Mouse (Mus musculus) adrenal gland, postnatal 10 days (tissue): ENCODE data around the gene Rnf214. TPM values are rescaled to one million over a fixed set of nuclear protein-coding genes. Genes with fewer than 3 reads are reported as not detected.

ENCODE experiments used
- DNase-seq: peaks from one replicate; pipeline ENCODE4 v3.0.0; 2021; ENCODE audit warnings: mixed read lengths
- total RNA-seq, 2 experiments: library from RNA; stranded (reverse); gene quantifications; 2 replicates each; pipeline ENCODE4 v1.2.3; 2021

Rnf214 gene
- total RNA-seq, 2 experiments from 2014 or later, result 37.4 to 42.3 TPM

DNA sequence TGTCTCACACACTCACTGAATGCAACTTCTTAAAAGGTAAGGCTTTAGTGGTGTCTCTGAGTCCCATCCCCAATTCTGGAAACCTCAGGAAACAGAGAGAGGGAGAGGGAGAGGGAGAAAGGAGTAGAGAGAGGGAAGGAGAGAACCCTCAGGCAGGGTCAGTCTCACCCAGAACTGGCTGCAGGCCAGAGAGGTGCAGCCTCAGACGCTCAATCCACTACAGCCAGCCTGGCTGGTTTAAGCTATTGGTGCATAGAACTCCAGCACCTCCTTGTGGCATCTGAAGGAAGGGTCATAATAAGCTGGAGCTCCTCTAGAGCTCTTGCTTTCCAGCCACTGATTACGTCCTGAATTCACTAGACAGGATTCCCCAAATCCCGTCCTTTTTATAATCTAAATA, 30.2 kb upstream of the Rnf214 start:
- peak; percentile 78 for DNase-seq

DNA sequence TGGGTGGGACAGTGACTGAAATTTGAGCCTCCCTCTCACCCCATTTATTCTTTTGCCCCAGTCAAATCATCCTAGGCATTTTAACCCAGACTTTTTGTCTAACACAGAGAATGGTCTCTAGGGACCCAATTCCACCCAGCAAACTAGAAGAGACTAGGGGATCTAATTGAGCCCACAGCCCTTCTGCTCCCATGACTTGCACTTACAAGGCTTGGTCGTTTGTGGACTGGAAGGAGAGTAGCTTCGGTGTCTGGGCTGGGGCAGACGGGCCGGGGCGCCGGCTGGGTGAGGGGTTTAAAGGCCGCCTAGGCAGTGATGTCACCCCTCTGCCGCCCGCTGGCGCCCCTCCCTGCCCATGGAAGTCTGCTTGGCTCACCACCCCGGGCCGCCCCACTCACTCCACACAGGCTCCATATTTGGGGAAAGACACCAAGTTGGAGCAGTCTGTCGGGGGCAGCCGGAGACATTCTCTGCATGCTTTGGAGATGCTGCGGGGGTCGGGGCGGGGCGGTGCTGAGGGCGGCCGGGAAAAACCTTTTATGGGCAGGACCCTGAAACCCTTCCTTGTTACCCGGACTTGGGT, 29.0 kb upstream of the Rnf214 start, which contains the start of gene Tagln:
Tagln (minus strand) TSS at position 431 of the 583 bp plus-strand sequence.
- no peak for DNase-seq

DNA sequence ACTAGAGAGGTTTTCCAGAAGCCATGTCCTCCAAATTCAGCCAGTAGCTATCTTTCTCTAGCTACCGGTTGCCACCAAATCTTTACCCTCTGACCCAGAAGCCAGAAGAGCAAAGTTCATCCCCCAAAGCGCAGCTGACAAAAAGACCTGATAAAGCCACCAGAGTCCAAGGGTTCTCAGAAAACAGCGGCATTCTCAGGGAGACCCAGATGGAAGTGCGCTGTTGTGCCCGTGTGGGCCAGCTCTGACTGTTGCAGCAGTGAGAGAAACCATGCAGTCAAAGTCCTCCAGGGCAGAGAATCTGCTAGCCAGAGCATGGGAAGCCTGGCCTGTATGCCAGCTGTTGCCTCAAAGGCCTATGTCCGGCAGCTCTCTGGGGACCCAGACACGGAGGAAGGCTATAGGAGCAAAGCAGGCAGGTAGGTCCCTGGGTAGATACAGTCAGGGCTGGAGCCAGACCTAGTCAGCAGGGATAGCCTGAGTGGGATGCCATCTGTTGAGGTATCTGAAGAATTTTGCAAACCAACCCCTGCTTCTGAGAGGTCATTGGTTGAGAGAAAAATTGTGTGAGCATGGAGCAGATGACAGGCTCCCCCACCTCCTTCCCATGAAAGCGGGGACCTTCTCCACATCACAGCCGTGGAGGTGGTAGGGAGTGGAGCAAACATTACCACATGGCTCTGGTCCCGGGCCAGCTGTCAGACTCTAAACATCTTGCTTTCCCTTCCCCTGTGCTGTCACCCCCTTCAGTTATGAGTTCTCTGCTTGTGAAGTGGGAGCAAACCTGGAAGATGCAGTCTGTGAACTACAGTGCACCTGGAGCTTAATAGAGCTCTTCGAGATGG, 26.1 kb upstream of the Rnf214 start:
- DNase-seq, result no peak

DNA sequence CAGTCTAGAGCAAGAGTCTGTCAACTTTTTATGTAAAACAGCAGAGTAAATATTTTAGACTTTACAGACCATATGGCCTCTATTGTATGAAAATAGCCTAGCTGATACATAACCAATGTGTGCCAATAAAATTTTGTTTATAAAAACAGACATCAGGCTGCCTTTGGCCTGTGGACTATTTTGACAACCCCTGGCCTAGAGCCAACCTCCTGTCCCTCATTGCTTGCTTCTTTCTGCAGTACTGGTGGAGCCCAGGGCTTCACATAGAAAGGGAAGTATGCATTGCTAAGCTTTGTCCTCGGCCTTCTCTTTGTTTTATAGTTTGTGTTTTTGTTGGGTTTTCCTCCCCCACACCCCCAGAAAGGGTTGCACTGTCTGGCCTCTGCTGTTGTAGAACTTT, 25.2 kb upstream of the Rnf214 start:
- DNase-seq, result peak; percentile 52

DNA sequence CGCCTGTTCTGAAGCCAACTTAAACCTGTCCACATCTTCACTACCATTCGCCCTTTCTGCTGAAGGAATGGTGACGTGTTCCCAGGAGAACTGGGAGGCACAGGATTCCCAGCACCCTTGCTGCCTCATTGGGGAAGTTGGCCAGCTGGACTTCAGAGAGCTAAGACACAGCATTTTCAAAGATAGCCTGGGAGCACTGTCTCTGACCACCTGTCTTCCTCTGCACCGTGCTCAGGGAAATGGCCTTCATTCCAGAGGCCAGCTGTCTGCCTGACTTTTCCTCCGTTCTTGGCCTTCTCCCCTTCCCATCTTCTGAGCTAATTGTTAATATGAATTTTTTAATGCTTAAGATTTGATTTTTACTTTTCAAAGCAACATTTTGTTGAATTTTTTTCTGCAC, 22.6 kb upstream of the Rnf214 start:
- DNase-seq, result no peak

DNA sequence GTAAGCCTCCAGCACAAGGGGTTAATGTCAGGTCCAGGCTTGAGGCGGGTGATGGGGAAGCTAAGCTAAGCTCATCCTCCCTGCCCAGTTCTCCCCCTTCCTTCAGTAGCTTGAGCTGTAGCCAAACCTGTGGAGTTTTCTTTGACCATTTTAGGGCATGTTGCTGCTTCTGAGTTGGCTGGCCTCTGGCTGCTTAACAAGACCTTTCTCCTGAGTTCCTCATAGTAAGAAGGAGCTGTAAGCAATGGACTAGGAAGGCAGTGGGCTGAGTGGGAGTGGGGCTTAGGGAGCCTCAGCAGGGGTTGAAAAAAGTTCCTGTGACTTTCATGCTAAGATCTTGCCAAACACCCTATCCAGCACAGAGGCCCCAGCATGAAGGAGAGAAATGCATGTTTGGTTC, 13.2 kb upstream of the Rnf214 start:
- DNase-seq, result no peak

DNA sequence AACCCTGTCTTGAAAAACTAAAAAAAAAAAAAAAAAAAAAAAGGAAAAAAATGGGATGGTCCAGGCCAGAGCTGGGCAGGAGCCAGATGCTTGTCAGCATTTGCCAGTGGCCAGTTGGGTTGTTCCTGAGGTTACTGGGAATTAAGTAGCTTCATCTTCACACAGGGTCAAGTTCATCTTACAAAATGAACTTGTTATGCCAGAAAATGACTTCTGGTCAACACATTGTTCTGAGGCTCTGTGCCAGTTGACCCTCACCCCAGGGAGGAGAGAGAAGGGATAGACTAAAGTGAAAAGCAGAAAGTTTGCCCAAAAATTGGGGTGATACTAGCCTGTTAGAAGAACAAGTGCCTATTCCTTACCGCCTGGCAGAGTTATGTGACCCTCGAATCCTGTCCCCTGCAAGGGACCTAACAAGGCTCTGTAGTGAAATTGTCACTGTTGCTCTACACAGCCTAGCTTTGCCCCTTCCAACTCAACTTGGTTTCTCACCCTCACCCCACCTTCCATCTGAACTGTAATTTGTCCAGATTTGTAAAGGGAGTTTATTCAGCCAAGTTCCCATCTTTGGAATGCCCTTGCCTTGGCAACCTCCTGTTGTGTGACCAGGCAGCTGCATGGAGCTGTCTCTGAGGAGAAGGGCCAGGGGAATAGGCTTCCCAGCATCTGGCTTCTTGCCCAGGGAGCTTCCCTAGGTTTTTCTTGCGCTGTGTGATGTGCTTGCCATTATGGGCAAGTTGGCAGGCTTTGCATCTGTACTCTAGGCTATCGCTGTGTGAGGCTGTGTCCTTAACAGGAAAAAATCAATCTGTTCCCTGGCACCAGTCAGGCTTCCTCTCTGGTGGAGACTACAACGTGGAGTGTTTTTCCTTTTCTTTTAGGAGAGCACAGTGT, 10.6 kb upstream of the Rnf214 start:
- peak; percentile 80 for DNase-seq

DNA sequence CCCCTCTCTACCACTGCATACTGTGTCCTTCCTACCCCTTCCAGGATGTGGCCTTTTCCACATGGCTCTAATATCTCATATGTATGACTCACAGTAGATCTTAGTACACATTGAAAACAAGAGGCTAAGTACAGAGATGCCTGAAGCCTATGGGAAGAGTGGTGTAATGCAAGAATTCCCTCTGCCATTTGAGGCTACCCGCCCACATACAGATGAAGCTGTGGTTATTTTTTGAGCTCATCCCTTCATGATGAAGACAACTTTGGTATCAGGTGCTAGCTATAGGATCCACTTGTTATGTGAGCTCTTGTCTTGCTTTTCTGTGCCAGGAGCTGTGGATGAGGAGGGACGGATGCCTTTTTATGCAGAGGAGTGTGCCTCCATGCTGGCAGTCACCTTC, 8.9 kb upstream of the Rnf214 start:
- no peak for DNase-seq

DNA sequence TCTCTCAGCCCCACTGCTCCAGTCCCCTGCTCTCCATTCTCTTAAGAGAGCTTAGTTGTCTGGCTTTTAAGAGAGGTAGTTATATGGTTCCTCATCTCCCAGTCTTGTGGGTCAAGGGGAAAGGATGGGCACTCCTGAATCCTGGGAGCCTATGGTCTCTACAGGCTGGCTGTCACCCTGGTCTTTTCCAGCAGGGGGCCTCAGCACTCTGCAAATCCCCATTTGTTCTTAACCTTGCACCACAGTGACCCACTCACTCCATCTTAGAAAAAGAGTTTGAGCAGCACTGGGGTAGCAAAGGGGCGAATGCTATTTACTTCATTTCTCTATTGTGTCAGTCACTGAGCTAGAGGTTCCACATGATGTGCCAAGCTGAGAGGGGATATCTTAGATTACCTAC, 5.0 kb upstream of the Rnf214 start:
- peak; percentile 83 for DNase-seq

DNA sequence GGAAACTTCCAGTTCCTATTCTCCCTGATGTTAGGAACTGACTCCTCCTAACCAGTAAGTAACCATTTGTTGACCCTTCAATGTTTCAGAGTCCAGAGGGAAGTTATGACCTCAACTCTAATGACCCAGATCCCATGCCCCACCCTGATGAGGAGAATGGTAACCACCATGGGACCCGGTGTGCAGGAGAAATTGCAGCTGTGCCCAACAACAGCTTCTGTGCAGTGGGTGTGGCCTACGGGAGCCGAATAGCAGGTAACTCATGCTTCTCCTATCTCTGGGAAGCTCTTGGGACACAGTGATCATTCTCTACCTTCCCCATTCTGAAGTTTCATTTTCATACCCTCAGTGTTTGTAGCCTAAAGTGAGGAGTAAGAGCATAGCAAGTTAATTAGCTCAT, 4.3 kb upstream of the Rnf214 start:
- DNase-seq, result no peak

DNA sequence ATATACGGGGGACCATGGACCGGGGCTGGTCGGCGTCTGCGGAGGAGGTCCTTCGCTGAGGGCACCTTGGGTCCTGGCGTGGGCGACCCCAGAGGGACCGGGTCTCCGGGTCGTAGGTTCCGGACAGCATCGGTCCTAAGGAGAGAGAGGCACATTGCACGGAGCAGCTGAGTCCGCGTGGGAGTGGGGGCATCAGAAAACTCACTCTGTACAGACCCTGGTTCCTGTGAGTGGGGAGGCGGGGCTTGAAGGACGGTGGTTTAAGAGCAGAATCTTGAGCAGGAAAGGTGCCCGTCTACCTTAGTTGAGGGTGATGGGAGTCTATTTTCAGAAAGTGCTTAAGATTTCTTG, 342 bp upstream of the Rnf214 start:
- DNase-seq, result no peak

DNA sequence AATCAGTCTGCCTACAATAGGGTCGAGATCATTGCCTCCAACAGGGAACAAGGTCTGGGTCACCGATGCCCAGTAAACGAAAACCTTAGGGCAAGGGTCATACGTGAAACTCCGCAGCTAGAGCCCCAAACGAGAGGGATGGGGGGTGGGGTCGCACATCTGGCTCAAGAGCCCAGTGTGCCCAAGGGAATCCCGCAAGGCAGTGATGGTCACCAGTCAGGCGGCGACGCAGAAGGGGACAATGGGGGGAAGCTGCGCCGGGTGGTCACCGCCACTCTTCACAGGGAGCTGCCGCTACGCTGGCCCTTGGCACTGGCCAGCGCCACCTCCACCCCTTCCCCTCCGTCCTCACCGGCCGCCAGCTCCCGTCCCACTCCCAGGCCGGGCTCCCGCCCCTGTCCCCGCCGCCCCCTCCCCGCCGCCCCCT, 887 bp downstream of the Rnf214 start:
- peak; percentile 56 for DNase-seq

DNA sequence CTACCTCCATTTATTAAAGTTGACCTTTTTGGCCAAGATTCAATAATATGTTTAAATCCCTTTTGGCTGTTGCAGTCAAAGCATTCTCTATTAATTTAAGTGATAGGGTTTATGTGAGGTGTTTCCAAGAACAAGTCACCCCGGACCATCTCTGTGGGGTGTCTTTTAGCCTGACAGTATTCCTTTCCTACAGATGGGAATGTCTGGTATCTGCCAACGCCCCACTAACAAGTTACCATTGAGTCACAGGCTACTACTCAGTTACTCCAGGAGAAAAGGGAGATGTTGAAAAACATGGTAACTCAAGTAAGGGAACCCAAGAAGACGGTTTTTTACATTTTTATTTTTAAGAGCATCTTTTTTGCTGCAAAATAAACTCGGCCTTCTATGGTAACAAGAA, 1.5 kb downstream of the Rnf214 start:
- DNase-seq, result no peak

DNA sequence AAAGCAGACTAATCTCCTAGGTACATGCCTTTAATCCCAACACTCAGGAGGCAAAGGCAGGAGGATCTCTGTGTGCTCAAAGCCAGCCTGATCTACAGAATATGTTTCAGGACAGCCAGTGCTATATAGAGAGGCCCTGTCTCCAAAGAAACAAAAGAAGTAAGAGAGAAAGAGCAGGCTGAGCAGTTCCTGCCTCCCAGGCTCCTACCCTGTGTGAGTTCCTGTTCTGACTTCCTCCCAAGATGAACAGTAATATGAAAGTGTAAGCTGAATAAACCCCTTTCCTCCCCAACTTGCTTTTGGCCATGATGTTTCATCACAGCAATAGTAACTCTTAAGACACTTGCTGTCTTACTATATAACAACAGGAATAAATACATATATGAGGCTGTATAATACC, 13.0 kb downstream of the Rnf214 start:
- no peak for DNase-seq

DNA sequence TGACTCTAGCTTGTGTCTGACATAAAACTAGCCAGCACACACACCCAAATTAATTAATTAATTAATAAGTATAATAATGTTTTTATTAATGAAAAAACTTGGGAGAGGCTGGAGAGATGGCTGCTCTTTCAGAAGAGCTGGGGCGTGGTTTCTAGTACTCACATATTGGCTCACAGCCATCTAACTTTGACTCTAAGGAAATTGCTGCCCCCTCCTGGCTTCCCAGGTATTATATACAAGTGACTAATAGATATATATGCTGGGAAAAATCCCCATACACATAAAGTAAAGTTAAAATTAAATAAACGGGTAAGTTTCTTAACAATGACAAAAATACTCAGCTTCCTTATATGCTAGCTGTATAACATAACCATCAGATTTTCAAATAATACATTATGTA, 28.8 kb downstream of the Rnf214 start:
- peak; percentile 58 for DNase-seq

DNA sequence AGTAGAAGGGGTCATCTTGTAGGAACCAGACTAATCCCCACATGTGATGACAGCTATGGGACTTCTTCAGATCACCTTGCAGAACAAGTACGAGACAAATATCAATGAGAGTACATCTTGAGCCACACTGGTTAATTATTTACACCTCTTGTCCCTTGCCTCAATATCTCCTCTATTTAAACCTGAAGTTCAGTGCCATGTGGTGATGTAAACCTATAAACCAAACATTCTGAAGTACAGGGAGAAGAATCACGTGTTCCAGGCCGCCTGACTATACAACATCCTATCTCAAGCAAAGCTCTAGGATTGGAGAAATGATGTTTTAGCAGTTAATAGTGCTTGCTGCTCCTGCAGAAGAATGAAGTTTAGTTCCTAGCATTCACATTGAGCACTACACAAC, 36.4 kb downstream of the Rnf214 start:
- DNase-seq, result no peak

DNA sequence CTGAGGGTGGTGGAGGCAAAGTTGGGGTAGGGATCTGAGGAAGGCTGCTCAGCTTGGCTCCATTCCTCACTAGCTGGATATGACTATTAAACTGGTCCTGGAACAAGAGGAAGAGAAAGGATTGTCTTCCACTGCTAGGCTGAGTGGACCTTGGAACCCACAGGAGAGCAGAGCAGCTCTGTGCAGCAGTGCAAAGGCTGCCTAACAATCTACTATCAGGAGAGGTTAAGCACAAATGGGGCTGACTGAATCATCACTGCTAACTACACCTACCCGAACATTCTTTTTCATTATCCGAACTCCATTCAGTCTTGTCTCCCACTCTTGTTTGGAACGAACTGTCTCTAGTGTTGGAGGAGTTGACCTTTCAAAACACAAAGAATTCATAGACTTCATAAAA, 37.5 kb downstream of the Rnf214 start:
- no peak for DNase-seq

DNA sequence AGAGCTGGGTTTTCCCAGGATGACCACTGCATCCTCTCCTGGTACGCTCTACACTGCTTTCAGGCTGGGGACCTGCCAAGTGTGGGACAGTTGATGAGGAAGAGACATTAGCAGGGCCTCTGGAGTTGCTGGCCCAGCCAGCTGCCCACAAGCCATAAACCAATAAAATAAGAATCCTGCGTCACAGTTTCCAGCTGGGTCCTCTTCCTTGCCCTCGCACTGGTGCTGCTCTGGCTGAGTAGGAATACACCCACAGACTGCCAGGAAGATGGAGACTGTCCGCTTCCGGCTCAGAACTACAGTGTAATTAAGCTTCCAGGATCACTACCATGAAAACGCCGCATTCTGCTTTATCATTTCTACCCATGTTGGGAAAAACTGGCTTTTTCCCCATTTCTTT, 44.9 kb downstream of the Rnf214 start:
- no peak for DNase-seq

DNA sequence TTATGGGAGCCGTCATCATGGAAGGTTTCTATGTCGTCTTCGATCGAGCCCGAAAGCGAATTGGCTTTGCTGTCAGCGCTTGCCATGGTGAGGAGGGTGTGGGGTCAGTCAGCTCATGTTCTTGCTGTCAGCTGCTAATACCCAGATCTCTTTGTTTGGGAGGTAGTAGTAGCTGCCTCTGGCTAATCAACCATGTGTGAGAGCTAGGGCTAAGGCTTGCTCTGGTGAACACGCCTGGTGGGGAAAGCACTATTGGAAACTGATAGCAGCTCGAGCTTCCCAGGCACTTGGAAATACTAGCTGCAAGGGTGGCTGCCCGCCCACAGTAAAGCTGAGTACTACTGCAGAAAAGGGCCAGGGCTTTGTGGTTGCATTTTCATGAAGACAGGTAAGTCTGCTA, 47.3 kb downstream of the Rnf214 start:
- DNase-seq, result no peak

DNA sequence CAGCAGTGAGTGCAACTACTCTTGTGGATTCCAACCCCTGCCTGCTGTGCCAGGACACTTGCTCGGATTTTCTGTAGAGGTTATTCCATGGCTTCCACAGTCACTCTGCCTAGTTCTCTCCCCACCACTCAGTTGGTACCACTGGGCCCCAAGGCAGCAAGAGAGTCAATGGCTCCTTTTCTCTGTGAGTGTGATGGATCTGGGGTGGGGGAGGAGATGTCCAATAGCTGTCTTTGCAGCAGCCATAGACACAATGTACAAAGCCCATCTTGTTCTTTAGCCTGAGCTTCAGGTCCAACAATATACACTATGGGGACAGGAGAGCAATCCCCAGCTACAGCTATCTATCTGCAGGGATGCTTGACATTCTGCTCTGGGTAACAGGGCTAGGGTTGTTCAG, 52.6 kb downstream of the Rnf214 start:
- no peak for DNase-seq

DNA sequence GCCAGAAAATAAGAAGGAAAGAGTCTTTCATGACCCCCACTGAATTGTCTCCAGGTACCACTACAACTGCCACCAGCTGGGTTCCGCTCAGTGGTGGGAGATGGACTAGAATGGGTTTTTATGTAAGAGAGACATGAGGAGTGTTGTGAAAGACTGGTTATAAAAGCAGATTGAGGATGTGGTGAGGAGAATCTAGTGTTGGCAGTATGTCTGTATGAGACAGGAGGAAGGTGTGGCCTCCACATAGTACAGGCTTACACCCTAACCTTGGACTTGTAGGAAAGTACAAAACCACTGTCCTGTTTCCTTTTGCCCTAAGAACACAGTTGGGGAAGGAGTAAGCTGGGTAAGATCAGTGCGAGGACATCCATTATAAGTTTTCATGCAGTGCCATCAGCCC, 53.0 kb downstream of the Rnf214 start:
- no peak for DNase-seq

DNA sequence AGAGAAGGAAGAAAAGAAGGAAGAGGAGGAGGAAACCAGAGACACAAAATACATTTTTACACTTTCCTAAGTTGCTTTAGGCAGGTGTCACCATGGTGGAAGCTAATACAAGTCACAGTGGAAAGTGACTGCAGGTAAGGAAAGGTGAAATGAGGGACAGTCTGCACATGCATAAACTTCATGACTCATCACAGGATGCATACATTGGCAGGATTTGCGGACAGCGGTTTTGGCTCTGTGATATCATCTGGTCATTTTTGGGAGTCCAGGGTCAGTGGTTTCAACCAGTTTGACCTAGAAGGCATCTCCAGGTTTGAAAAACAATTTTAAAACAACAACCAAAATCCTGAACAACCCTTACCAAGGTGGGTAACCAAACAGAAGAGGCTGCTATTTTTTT, 54.9 kb downstream of the Rnf214 start:
- DNase-seq, result no peak

DNA sequence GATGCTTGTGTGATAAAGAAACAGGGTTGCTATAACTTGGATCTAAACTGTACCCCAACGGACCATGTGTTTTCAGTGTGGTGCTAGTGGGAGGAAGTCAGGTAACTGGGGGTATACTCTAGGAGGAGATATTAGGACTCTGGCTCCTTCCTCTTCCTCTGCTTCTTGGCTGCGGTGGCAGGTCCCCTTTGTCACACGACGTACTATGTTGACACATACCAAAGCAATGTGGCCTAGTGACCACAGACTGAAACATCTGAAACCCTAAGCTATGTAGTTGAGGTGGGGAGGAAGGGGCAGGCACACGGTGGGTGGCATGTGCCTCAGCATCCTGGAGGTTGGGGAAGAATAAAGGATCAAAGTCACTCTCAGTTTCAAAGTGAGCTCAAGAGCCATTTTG, 55.4 kb downstream of the Rnf214 start:
- DNase-seq, result no peak
